Mouse (Mus musculus) brain, embryonic 14.5 days (tissue): Measurements from ENCODE around the gene Abhd16a.

Source experiments
- CTCF ChIP-seq: fragments of 200-500 bp; IDR thresholded peaks from 2 replicates; pipeline ENCODE4 v1.5.1; 2012; ENCODE audit warnings: inconsistent platforms, mild to moderate bottlenecking, moderate library complexity, borderline replicate concordance; ENCODE audit not compliant: insufficient read depth, insufficient read length; ENCODE audit errors: extremely low read depth
- POLR2A ChIP-seq: fragments of 200-500 bp; IDR thresholded peaks from 2 replicates; pipeline ENCODE4 v1.6.1; 2012; ENCODE audit warnings: mild to moderate bottlenecking, inconsistent platforms, borderline replicate concordance; ENCODE audit not compliant: poor library complexity, insufficient read depth, insufficient read length, severe bottlenecking; ENCODE audit errors: extremely low read depth

GRCm38 (mm10) chr17:35100196-35100765 lies 11.2 kb downstream of the Abhd16a start:
- TF ChIP-seq CTCF: no peak
- TF ChIP-seq POLR2A: no peak
